Mouse (Mus musculus) testis, adult 2 months (tissue): ENCODE measurements around the gene Rps6ka5. TPM values are rescaled to one million over a fixed set of nuclear protein-coding genes. Genes with fewer than 3 reads are reported as not detected.

ENCODE experiments used
- H3K27ac ChIP-seq: fragments of 200-500 bp; 2 replicates; pipeline ENCODE4 v1.5.1; 2012; ENCODE audit warnings: low read depth, low read length; ENCODE audit not compliant: control insufficient read depth, insufficient read depth
- H3K27me3 ChIP-seq: fragments of 200-500 bp; 2 replicates; pipeline ENCODE4 v1.6.1; 2012; ENCODE audit warnings: mild to moderate bottlenecking, low read length, moderate library complexity; ENCODE audit not compliant: control insufficient read depth, insufficient read depth
- H3K36me3 ChIP-seq: fragments of 200-500 bp; 2 replicates; pipeline ENCODE4 v1.6.1; 2012; ENCODE audit warnings: mild to moderate bottlenecking, low read length; ENCODE audit not compliant: control insufficient read depth, insufficient read depth
- H3K4me1 ChIP-seq: fragments of 200-500 bp; 2 replicates; pipeline ENCODE4 v1.6.1; 2012; ENCODE audit warnings: low read length; ENCODE audit not compliant: control insufficient read depth, insufficient read depth
- H3K4me3 ChIP-seq: fragments of 200-500 bp; 2 replicates; pipeline ENCODE4 v1.5.1; 2012; ENCODE audit warnings: low read depth, mild to moderate bottlenecking, low read length, moderate library complexity, mixed read lengths; ENCODE audit not compliant: control insufficient read depth
- CTCF ChIP-seq: fragments of 200-500 bp; IDR thresholded peaks from 2 replicates; pipeline ENCODE4 v1.5.1; 2012; ENCODE audit warnings: low read depth, mild to moderate bottlenecking, inconsistent platforms, low read length, moderate library complexity; ENCODE audit not compliant: control insufficient read depth, insufficient read depth, insufficient replicate concordance
- POLR2A ChIP-seq: fragments of 200-500 bp; IDR thresholded peaks from 2 replicates; pipeline ENCODE4 v1.6.1; 2012; ENCODE audit warnings: low read depth, mild to moderate bottlenecking, inconsistent platforms, low read length, moderate library complexity; ENCODE audit not compliant: control insufficient read depth
- polyA plus RNA-seq: library from polyadenylated mRNA; depleted of rRNA; stranded (reverse); fragments of >200 nt; gene quantifications from 2 replicates; pipeline ENCODE4 v1.2.3, GENCODE M21; 2012

The Rps6ka5 gene
- polyA plus RNA-seq, 1 experiment, result 4.1 TPM

- Histone ChIP-seq H3K27me3 (no peaks in the 10 kb centered on the region), H3K36me3 (no peaks in the 10 kb centered on the region), H3K4me3 (peak overlapping the region; percentile 98), H3K27ac (peak overlapping the region; percentile 94), H3K4me1 (peaks cover 3% of the 10 kb centered on the region; the same call in 1 of the 2 replicates)
- TF ChIP-seq CTCF (no peak; the same call in none of the 2 replicates), POLR2A (peak; percentile 87)
Measured at GRCm38 (mm10) chr12:100724606-100725457, 2.0 kb downstream of the Rps6ka5 start.

GRCm38 (mm10) chr12:100724182-100724581, 2.6 kb downstream of the Rps6ka5 start:
- Histone ChIP-seq H3K4me1 (peaks cover 3% of the 10 kb centered on the region; the same call in 1 of the 2 replicates), H3K36me3 (no peaks in the 10 kb centered on the region), H3K27ac (peak overlapping the region; percentile 5), H3K27me3 (no peaks in the 10 kb centered on the region), H3K4me3 (peak overlapping the region; percentile 98)
- TF ChIP-seq CTCF (no peak), POLR2A (no peak)

GRCm38 (mm10) chr12:100720801-100721200, 6.0 kb downstream of the Rps6ka5 start:
- H3K4me3 ChIP-seq, result no peak overlapping the region
- no peak overlapping the region for H3K27ac ChIP-seq
- H3K4me1 ChIP-seq, result peaks cover 2% of the 10 kb centered on the region; the same call in 1 of the 2 replicates
- TF ChIP-seq POLR2A (no peak), CTCF (no peak)
- H3K36me3 ChIP-seq, result no peaks in the 10 kb centered on the region
- H3K27me3 ChIP-seq, result no peaks in the 10 kb centered on the region

GRCm38 (mm10) chr12:100717446-100717845, 9.3 kb downstream of the Rps6ka5 start:
- H3K27me3 ChIP-seq, result no peaks in the 10 kb centered on the region
- TF ChIP-seq POLR2A, result no peak
- TF ChIP-seq CTCF, result no peak
- no peak overlapping the region for H3K4me3 ChIP-seq
- no peaks in the 10 kb centered on the region for H3K36me3 ChIP-seq
- H3K4me1 ChIP-seq, result no peaks in the 10 kb centered on the region
- H3K27ac ChIP-seq, result no peak overlapping the region

GRCm38 (mm10) chr12:100716969-100717368, 9.8 kb downstream of the Rps6ka5 start:
- Histone ChIP-seq H3K36me3 (no peaks in the 10 kb centered on the region), H3K4me3 (no peak overlapping the region), H3K27ac (no peak overlapping the region; the same call in 1 of the 2 replicates), H3K27me3 (no peaks in the 10 kb centered on the region), H3K4me1 (no peaks in the 10 kb centered on the region)
- no peak for TF ChIP-seq CTCF
- TF ChIP-seq POLR2A, result no peak

- Histone ChIP-seq H3K4me1 (no peaks in the 10 kb centered on the region), H3K4me3 (peak overlapping the region; percentile 61)
- TF ChIP-seq POLR2A (no peak), CTCF (no peak)
Measured at GRCm38 (mm10) chr12:100711819-100712218, 15.0 kb downstream of the Rps6ka5 start.

GRCm38 (mm10) chr12:100711116-100711691, 15.6 kb downstream of the Rps6ka5 start:
- Histone ChIP-seq H3K4me3 (no peak overlapping the region), H3K27me3 (no peaks in the 10 kb centered on the region), H3K27ac (no peak overlapping the region), H3K36me3 (no peaks in the 10 kb centered on the region), H3K4me1 (no peaks in the 10 kb centered on the region)
- TF ChIP-seq POLR2A (no peak), CTCF (no peak)

More at GRCm38 (mm10) chr12:100711819-100712218, 15.0 kb downstream of the Rps6ka5 start:
- Histone ChIP-seq H3K36me3 (no peaks in the 10 kb centered on the region), H3K27ac (no peak overlapping the region), H3K27me3 (no peaks in the 10 kb centered on the region)
